Mouse (Mus musculus) spleen, adult 2 months (tissue): ENCODE data around the gene Gm20388. TPM values are rescaled to one million over a fixed set of nuclear protein-coding genes. Genes with fewer than 3 reads are reported as not detected.

Experiments used
- DNase-seq, 2 experiments: peaks; one replicate each; pipeline versions ENCODE4 v3.0.0 to v3.0.0-alpha.2; 2012 to 2021; ENCODE audit warnings: low spot score in 2 of 2, low read depth in 1 of 2
- H3K27ac ChIP-seq: fragments of 200-500 bp; 2 replicates; pipeline ENCODE4 v1.5.1; 2012; ENCODE audit warnings: low read length, inconsistent platforms; ENCODE audit not compliant: insufficient read depth
- H3K27me3 ChIP-seq: fragments of 200-500 bp; 2 replicates; pipeline ENCODE4 v1.6.1; 2012; ENCODE audit warnings: mild to moderate bottlenecking, moderate library complexity, low read length, inconsistent platforms; ENCODE audit not compliant: control insufficient read depth, insufficient read depth
- H3K36me3 ChIP-seq: fragments of 200-500 bp; 2 replicates; pipeline ENCODE4 v1.6.1; 2012; ENCODE audit warnings: mild to moderate bottlenecking, low read length, inconsistent platforms; ENCODE audit not compliant: control insufficient read depth, insufficient read depth
- H3K4me1 ChIP-seq: fragments of 200-500 bp; 2 replicates; pipeline ENCODE4 v1.6.1; 2011; ENCODE audit warnings: inconsistent platforms; ENCODE audit not compliant: control insufficient read depth, insufficient read depth, insufficient read length
- H3K4me3 ChIP-seq: fragments of 200-500 bp; 2 replicates; pipeline ENCODE4 v1.5.1; 2011; ENCODE audit warnings: mild to moderate bottlenecking, inconsistent platforms; ENCODE audit not compliant: insufficient read depth, insufficient read length; ENCODE audit errors: extremely low read depth
- CTCF ChIP-seq: fragments of 200-500 bp; IDR thresholded peaks from 2 replicates; pipeline ENCODE4 v1.5.1; 2011; ENCODE audit warnings: mild to moderate bottlenecking, inconsistent platforms; ENCODE audit not compliant: insufficient read depth, insufficient read length, insufficient replicate concordance; ENCODE audit errors: extremely low read depth
- POLR2A ChIP-seq: fragments of 200-500 bp; IDR thresholded peaks from 2 replicates; pipeline ENCODE4 v1.6.1; 2011; ENCODE audit warnings: low read depth, low read length, inconsistent platforms
- WGBS: fragments of 180-500 bp; shearing (Covaris S2); methylation state at CpG from one replicate; pipeline ENCODE4 v1.1.7; 2018; 5-methylcytosine and 5-hydroxymethylcytosine counted together
- polyA plus RNA-seq: library from polyadenylated mRNA; depleted of rRNA; stranded (reverse); fragments of >200 nt; gene quantifications from 2 replicates; pipeline ENCODE4 v1.2.3, GENCODE M21; 2012

Gene Gm20388
- polyA plus RNA-seq, 1 experiment, result 26.1 TPM

DNA sequence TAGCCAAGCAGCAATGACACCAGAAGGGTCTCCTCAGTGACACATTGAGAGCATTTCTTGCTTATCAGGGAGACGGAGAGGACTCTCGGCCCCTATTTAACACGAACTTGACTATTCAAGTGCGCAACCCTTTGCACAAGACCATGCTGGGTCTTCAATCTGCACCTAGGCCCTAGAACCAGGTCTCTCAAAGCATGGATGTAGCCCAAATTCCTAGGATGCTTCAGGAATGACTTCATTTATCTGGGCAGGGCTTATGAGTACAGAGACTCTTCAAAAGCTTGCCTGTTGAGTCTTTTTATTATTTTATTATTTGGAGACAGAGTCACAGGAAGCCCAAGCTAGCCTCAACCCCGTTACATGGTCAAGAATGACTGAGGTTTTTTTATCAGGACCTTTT lies 3373.9 kb downstream of the Gm20388 start:
- Histone ChIP-seq H3K27ac (peak overlapping the region; percentile 34; the same call in 1 of the 2 replicates), H3K36me3 (no peaks in the 10 kb centered on the region), H3K4me1 (peaks cover 7% of the 10 kb centered on the region; the same call in 1 of the 2 replicates), H3K4me3 (no peak overlapping the region), H3K27me3 (no peaks in the 10 kb centered on the region)
- 86% methylated on average over 5 of the region's 5 CpGs for WGBS
- no peak for TF ChIP-seq POLR2A
- no peak for TF ChIP-seq CTCF
- no peak for DNase-seq

DNA sequence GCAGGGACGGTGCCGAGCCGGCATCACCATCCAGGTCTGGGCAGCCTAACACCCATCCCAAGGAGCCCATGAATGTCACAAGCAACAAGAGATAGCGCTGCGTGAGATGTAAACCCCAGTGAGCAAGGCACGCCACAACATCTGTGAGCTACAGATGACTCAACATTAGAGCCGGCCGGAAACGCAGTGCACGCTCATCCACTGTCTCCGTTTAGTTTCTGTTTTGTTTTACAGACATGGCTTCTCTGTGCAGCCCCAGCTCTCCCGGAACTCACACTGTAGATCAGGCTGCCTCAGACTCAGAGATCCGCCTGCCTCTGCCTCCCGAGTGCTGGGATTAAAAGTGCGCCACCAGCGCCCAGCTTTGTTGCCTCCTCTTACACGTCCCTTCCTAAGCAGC lies 3376.7 kb downstream of the Gm20388 start:
- TF ChIP-seq POLR2A (no peak), CTCF (no peak)
- WGBS, result 94% methylated on average over 17 of the region's 17 CpGs
- Histone ChIP-seq H3K27ac (no peak overlapping the region), H3K4me1 (peaks cover 7% of the 10 kb centered on the region; the same call in 1 of the 2 replicates), H3K36me3 (no peaks in the 10 kb centered on the region), H3K27me3 (no peaks in the 10 kb centered on the region), H3K4me3 (no peak overlapping the region)
- no peak for DNase-seq

DNA sequence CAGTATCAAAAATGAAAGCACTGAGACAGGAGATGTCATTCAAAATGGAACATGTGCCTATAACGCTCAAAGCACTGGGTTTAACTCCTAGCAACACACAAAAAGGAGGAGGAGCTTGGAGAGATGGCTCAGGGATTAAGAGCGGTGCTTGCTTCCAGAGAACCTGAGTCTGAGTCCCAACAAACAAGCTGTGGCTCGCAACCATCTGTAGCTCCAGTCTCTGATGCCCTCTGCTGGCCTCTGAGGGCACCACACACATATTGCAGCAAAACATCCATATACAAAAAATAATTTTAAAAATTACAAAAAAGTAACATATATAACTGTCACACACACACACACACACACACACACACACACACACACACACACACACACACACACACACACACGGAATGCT lies 3379.5 kb downstream of the Gm20388 start:
- WGBS, result 84% methylated on average over 4 of the region's 4 CpGs
- H3K4me1 ChIP-seq, result no peaks in the 10 kb centered on the region
- no peaks in the 10 kb centered on the region for H3K27me3 ChIP-seq
- peak in 1 of 2 experiments; percentile 42 for DNase-seq
- no peaks in the 10 kb centered on the region for H3K36me3 ChIP-seq
- peak; percentile 27; the same call in 1 of the 2 replicates for TF ChIP-seq CTCF
- no peak for TF ChIP-seq POLR2A
- no peak overlapping the region for H3K4me3 ChIP-seq
- no peak overlapping the region for H3K27ac ChIP-seq

DNA sequence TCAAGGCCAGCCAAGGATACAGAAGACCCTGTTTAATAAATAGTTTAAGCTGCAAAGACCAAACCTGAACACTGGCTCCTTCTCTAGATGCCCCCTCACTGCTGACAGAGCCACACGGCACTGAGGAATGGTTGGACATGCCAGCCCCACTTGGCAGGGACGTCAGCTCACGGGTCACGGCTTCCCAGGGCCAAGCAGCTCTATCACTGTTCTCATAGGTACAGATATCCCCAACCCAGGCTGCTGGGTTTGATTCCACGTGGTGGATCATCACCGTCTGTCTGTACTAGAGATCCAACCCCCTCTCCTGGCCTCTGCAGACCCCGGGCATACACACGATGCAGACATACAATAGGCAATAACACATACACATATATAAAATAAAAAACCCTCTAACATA lies 3380.0 kb downstream of the Gm20388 start:
- no peak for TF ChIP-seq POLR2A
- Histone ChIP-seq H3K27ac (no peak overlapping the region), H3K27me3 (no peaks in the 10 kb centered on the region), H3K4me3 (no peak overlapping the region), H3K4me1 (no peaks in the 10 kb centered on the region), H3K36me3 (no peaks in the 10 kb centered on the region)
- WGBS, result 97% methylated on average over 8 of the region's 8 CpGs
- no peak for DNase-seq

DNA sequence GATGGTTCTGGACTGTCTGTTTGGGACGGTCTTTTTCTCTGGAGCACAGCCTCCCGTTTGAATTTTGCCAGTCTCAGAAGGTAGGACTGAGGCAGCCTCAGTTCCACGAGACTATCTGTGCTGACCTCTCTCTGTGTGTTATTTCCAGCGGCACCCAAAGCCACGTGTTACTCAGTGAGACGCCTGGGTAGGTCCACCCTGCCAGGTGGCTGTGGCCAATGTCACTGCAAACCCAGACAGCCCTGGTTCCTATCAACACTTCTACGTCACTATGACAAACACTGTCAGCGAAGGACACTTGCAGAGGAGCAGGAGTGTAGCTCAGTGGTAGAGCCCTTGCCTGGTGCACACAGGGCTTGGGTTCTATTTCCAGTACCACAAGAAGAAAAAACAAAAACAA lies 3381.1 kb downstream of the Gm20388 start:
- Histone ChIP-seq H3K27ac (no peak overlapping the region), H3K4me3 (no peak overlapping the region)

DNA sequence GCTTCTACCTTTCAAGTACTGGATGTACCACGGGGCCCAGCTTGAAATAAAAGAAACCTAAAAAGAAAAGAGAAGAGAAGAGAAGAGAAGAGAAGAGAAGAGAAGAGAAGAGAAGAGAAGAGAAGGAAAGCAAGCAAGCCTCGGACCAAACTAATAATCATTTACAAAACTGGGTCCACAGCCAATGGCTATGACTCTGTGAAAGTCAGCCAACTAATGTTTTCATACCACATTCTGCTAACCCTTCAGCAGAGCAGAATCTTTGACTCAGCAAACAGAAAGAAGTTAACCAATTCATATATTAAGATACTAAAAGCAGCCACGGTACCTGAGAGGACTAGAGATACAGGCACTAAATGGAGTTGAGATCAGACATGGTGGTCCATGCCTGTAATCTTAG lies 3381.6 kb downstream of the Gm20388 start:
- no peak for DNase-seq
- Histone ChIP-seq H3K27ac (no peak overlapping the region), H3K27me3 (no peaks in the 10 kb centered on the region), H3K36me3 (no peaks in the 10 kb centered on the region), H3K4me3 (no peak overlapping the region), H3K4me1 (no peaks in the 10 kb centered on the region)
- TF ChIP-seq CTCF, result no peak
- TF ChIP-seq POLR2A, result no peak
- 85% methylated on average over 3 of the region's 3 CpGs for WGBS

More for the DNA sequence above, 3381.1 kb downstream of the Gm20388 start:
- no peaks in the 10 kb centered on the region for H3K4me1 ChIP-seq
- TF ChIP-seq CTCF (no peak), POLR2A (no peak)
- WGBS, result 89% methylated on average over 8 of the region's 8 CpGs
- DNase-seq, result no peak
- H3K27me3 ChIP-seq, result no peaks in the 10 kb centered on the region
- no peaks in the 10 kb centered on the region for H3K36me3 ChIP-seq

DNA sequence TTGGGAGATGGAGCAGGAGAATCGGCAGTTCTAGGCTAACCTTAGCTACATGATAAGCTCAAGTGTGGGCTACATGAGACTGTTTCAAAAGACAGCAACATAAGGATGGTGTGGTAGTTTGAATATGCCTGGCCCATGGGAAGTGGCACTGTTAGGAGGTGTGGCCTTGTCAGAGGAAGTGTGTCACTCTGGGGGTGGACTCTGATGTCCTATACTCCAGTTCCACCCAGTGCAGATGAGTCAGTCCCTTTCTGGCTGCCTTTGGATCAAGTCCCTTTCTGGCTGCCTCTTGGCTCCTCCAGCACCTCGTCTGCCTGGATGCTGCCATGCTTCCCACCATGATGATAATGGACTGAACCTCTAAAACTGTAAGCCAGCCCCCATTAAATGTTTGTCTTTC lies 3382.1 kb downstream of the Gm20388 start:
- Histone ChIP-seq H3K27ac (no peak overlapping the region), H3K36me3 (no peaks in the 10 kb centered on the region)
- no peak for DNase-seq

More for the DNA sequence above, 3382.1 kb downstream of the Gm20388 start:
- H3K4me1 ChIP-seq, result no peaks in the 10 kb centered on the region
- no peaks in the 10 kb centered on the region for H3K27me3 ChIP-seq
- no peak for TF ChIP-seq CTCF
- no peak for TF ChIP-seq POLR2A
- H3K4me3 ChIP-seq, result no peak overlapping the region
- WGBS, result 94% methylated on average over 2 of the region's 2 CpGs
